Mouse (Mus musculus) stomach, postnatal 0 days (tissue): ENCODE measurements at regions not wholly inside any gene's neighbourhood (a gene's known extent, or its start where the extent isn't known, plus 50 kb on each side); places are given as distances from the start of the nearest gene placed in this dataset.

Source experiments
- ATAC-seq: fragments of 200-750 bp; cut with Nextera tagmentation; 2 replicates; pipeline ENCODE4 v1.8.0; 2017; ENCODE audit not compliant: low FRiP score, low TSS enrichment
- DNase-seq: peaks from one replicate; pipeline ENCODE4 v3.0.0-alpha.2; 2016; ENCODE audit warnings: low spot score
- H3K27ac ChIP-seq: fragments of 300-500 bp; sonication (generic); replicated peaks from 2 replicates; pipeline ENCODE4 v1.5.1; 2014; ENCODE audit warnings: mild to moderate bottlenecking, control low read depth
- H3K27me3 ChIP-seq: fragments of 300-500 bp; sonication (generic); 2 replicates; pipeline ENCODE4 v1.6.1; 2014; ENCODE audit warnings: low read length; ENCODE audit not compliant: control insufficient read depth, insufficient read depth
- H3K36me3 ChIP-seq: fragments of 300-500 bp; sonication (generic); 2 replicates; pipeline ENCODE4 v1.6.1; 2014; ENCODE audit warnings: low read length, mixed read lengths; ENCODE audit not compliant: control insufficient read depth, insufficient read depth
- H3K4me1 ChIP-seq: fragments of 300-500 bp; sonication (generic); replicated peaks from 2 replicates; pipeline ENCODE4 v1.6.1; 2014; ENCODE audit warnings: antibody characterized with exemption; ENCODE audit not compliant: control insufficient read depth, insufficient read depth
- H3K4me2 ChIP-seq: fragments of 300-500 bp; sonication (generic); replicated peaks from 2 replicates; pipeline ENCODE4 v1.6.1; 2014; ENCODE audit warnings: low read depth, mild to moderate bottlenecking, control low read depth, moderate library complexity
- H3K4me3 ChIP-seq: fragments of 300-500 bp; sonication (generic); 2 replicates; pipeline ENCODE4 v1.5.1; 2014; ENCODE audit warnings: low read depth, low read length, control low read depth
- H3K9ac ChIP-seq: fragments of 300-500 bp; sonication (generic); 2 replicates; pipeline ENCODE4 v1.6.1; 2014; ENCODE audit warnings: mild to moderate bottlenecking, low read length, control low read depth, mixed read lengths
- H3K9me3 ChIP-seq: fragments of 300-500 bp; sonication (generic); 2 replicates; pipeline ENCODE4 v1.6.1; 2016; ENCODE audit warnings: low read length; ENCODE audit not compliant: control insufficient read depth
- CTCF ChIP-seq: IDR thresholded peaks from 2 replicates; pipeline ENCODE4 v1.5.1; 2016; ENCODE audit warnings: antibody characterized with exemption, low read depth, mild to moderate bottlenecking, moderate library complexity
- EP300 ChIP-seq: optimal IDR thresholded peaks from 2 replicates; pipeline ENCODE3; 2016; ENCODE audit warnings: antibody characterized with exemption
- WGBS: fragments of 180-500 bp; shearing (Covaris S2); extraction: QIAGEN DNeasy Blood & Tissue Kit; methylation state at CpG from one replicate; pipeline ENCODE4 v1.1.7; 2014; 5-methylcytosine and 5-hydroxymethylcytosine counted together

- Histone ChIP-seq H3K4me1 (no peaks in the 10 kb centered on the region), H3K4me2 (no peak overlapping the region), H3K36me3 (no peaks in the 10 kb centered on the region), H3K9me3 (no peaks in the 10 kb centered on the region), H3K27me3 (no peaks in the 10 kb centered on the region), H3K4me3 (no peak overlapping the region), H3K9ac (no peak overlapping the region), H3K27ac (no peak overlapping the region)
- DNase-seq (no peak), ATAC-seq (no peak)
- 81% methylated on average over 10 of the region's 10 CpGs for WGBS
- no peak for TF ChIP-seq EP300
- TF ChIP-seq CTCF: no peak
Measured at GRCm38 (mm10) chr3:83556788-83557515, 209.2 kb upstream of the Sfrp2 start.

GRCm38 (mm10) chr3:83562026-83562425 is 204.1 kb upstream of the Sfrp2 start:
- no peaks in the 10 kb centered on the region for H3K27me3 ChIP-seq
- no peak for ATAC-seq
- H3K9ac ChIP-seq: no peak overlapping the region
- no peak for DNase-seq
- no peak overlapping the region for H3K4me3 ChIP-seq
- no peaks in the 10 kb centered on the region for H3K36me3 ChIP-seq
- WGBS: 48% methylated on average over 3 of the region's 3 CpGs
- H3K4me1 ChIP-seq: no peaks in the 10 kb centered on the region
- H3K27ac ChIP-seq: no peak overlapping the region
- no peaks in the 10 kb centered on the region for H3K9me3 ChIP-seq
- H3K4me2 ChIP-seq: no peak overlapping the region
- TF ChIP-seq EP300: no peak

- Histone ChIP-seq H3K27me3 (no peaks in the 10 kb centered on the region), H3K9me3 (no peaks in the 10 kb centered on the region), H3K4me1 (no peaks in the 10 kb centered on the region), H3K4me2 (no peak overlapping the region), H3K36me3 (no peaks in the 10 kb centered on the region), H3K4me3 (no peak overlapping the region), H3K9ac (no peak overlapping the region), H3K27ac (no peak overlapping the region)
- ATAC-seq (no peak), DNase-seq (no peak)
- 94% methylated on average over 4 of the region's 4 CpGs for WGBS
- no peak for TF ChIP-seq CTCF
- no peak for TF ChIP-seq EP300
Measured at GRCm38 (mm10) chr3:83575526-83575925, 190.6 kb upstream of the Sfrp2 start.

GRCm38 (mm10) chr3:83576155-83576554 is 190.0 kb upstream of the Sfrp2 start:
- Histone ChIP-seq H3K4me2 (no peak overlapping the region), H3K27me3 (no peaks in the 10 kb centered on the region), H3K4me3 (no peak overlapping the region), H3K36me3 (no peaks in the 10 kb centered on the region), H3K4me1 (no peaks in the 10 kb centered on the region), H3K9ac (no peak overlapping the region), H3K27ac (no peak overlapping the region), H3K9me3 (no peaks in the 10 kb centered on the region)
- DNase-seq (no peak), ATAC-seq (no peak)
- no peak for TF ChIP-seq CTCF
- TF ChIP-seq EP300: no peak
- 86% methylated on average over 2 of the region's 2 CpGs for WGBS

GRCm38 (mm10) chr3:83580766-83581165 is 185.4 kb upstream of the Sfrp2 start:
- Histone ChIP-seq H3K27me3 (no peaks in the 10 kb centered on the region), H3K9ac (no peak overlapping the region), H3K4me3 (no peak overlapping the region), H3K36me3 (no peaks in the 10 kb centered on the region), H3K4me2 (no peak overlapping the region), H3K27ac (no peak overlapping the region), H3K4me1 (no peaks in the 10 kb centered on the region), H3K9me3 (no peaks in the 10 kb centered on the region)
- DNase-seq (no peak), ATAC-seq (no peak)
- WGBS: 85% methylated on average over 4 of the region's 4 CpGs
- TF ChIP-seq CTCF: no peak
- TF ChIP-seq EP300: no peak

GRCm38 (mm10) chr3:83582256-83582655 is 183.9 kb upstream of the Sfrp2 start:
- Histone ChIP-seq H3K9me3 (no peaks in the 10 kb centered on the region), H3K4me2 (no peak overlapping the region), H3K36me3 (no peaks in the 10 kb centered on the region), H3K4me3 (no peak overlapping the region), H3K27ac (no peak overlapping the region), H3K4me1 (no peaks in the 10 kb centered on the region), H3K27me3 (no peaks in the 10 kb centered on the region), H3K9ac (no peak overlapping the region)
- DNase-seq: no peak
- 82% methylated on average over 2 of the region's 2 CpGs for WGBS
- no peak for TF ChIP-seq CTCF
- TF ChIP-seq EP300: no peak
- ATAC-seq: no peak
